ENCODE assay signal across 24 mouse cellular contexts in genomic region chr5:126724329-126724728, GRCm38 (mm10).
"Had no signal": no experiment of that assay in that cellular context is flagged by ENCODE, and none has a peak within 500 bp of the region (broad histone marks: within the 10 kb centered on the region; RNA-seq: fewer than 3 reads in every experiment).

No protein-coding gene starts in this region.

- H3K4me2 ChIP-seq: heart, embryonic 12.5 days; hindbrain, embryonic 12.5 days; hindbrain, embryonic 14.5 days; intestine, embryonic 15.5 days; limb, embryonic 12.5 days; liver, embryonic 11.5 days; liver, embryonic 13.5 days; liver, embryonic 15.5 days had no signal

- H3K27me3 ChIP-seq: heart, embryonic 12.5 days; hindbrain, embryonic 12.5 days; intestine, embryonic 15.5 days; limb, embryonic 12.5 days; liver, embryonic 13.5 days; liver, embryonic 15.5 days had no signal

- H3K4me3 ChIP-seq: heart, adult 2 months; heart, embryonic 10.5 days; heart, embryonic 12.5 days; hindbrain, embryonic 10.5 days; hindbrain, embryonic 12.5 days; intestine, embryonic 15.5 days; layer of hippocampus, adult 2 months; left cerebral cortex, adult 2 months; limb, embryonic 10.5 days; limb, embryonic 12.5 days; liver, embryonic 13.5 days; liver, embryonic 15.5 days had no signal

- DNase-seq: gastrocnemius, postnatal 14 days; gastrocnemius, postnatal 36 days; heart, adult 2 months; heart, postnatal 10 days; heart, postnatal 4 days; kidney, adult 18-20 months; kidney, adult 8-10 months; kidney, postnatal 10 days; kidney, postnatal 25 days; kidney, postnatal 4 days; liver; liver, embryonic 13.5 days had no signal

- H3K36me3 ChIP-seq: heart, embryonic 10.5 days; heart, embryonic 12.5 days; hindbrain, embryonic 10.5 days; hindbrain, embryonic 12.5 days; intestine, embryonic 15.5 days; limb, embryonic 10.5 days; limb, embryonic 12.5 days; liver, embryonic 13.5 days; liver, embryonic 15.5 days had no signal
